Mouse (Mus musculus): ENCODE data around the gene Srpk2.
"Not testable (repeated sequence)": the region's sequence is repeated elsewhere in the genome, so short reads cannot be mapped to it uniquely, and the experiment has no call there.

The Srpk2 gene

DNA sequence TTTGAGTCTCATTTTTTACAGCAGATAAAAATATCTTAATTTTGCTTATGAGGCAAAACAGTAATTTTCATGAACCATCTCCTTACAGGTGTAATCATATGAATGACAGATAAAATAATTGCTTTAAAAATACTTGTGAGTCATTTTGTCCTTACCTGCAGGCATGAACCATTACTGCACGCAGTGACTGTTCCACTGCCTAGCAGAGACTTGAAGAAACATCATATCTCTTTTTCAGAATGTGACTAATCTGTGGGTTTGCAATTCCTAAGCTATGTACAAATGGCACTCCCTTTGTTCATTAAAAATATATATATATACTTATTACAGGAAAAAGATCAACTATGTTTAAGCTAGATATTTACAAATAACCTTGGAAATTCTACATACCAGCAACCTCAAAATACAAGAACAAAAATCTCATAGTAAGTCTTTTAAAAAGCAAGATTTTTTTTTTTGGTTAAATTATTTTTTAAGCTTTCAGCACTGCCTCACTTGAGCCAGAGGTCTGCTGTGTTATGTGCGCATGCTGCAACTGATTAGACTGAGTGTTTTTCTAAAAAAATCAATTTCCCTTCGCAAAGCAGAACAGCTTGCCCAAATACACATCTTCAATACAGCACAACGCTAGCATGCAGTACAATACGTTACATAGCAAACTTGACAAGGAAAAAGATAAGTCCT lies 68.7 kb downstream of the Srpk2 start:
- in situ Hi-C loops (cut with MboI, MseI): no loop called here

DNA sequence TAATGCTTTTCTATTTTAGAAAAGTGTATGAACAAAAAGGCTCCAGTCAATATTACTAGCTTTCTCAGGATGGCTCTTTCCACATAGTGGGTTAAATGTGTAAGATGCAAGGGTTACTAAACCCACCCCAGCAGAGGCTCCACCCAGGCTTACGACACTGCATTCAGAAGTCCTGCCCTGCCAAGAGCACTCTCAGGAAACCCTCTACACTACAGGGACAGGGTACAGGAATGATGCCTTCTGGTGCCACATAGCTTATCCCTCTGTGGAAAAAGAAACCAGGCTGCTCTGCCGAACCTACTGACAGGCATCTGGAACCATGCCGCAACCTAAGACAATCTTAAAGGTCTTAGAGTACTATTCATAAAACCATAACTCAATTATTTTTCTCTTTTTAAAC lies 71.6 kb downstream of the Srpk2 start:
- in situ Hi-C loops (cut with MboI, MseI): no loop called here

DNA sequence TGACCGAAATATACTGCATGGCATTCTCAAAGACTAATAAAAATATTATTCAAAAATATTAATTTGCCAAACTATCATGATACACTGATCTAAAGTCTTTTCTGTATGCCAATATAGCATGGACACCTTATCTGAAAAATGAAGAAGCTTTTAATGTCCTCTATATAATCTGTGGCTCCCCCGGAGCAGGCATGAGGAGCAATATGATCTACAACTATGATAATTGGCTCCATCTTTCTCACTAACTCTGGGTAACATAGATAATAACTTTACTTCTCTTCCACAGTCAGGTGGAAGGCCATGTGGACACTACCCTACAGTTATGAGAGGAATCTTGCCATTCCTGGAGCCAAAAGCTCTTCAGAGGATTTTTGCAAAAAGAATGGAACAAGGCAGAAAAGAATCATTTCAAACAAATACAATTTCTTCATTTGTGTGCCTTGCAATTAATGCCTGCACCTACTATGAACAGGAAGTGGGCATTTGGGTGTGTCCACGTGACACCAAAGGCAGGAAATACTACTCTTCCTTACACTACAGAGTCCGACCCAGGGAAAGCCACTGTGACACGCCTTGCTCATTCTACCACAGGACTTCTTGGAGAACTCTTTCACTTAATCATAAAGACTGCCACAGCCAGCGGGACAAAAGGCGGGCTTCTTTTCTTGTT lies 80.2 kb downstream of the Srpk2 start:
- in situ Hi-C loops (cut with MboI, MseI): no loop called here

DNA sequence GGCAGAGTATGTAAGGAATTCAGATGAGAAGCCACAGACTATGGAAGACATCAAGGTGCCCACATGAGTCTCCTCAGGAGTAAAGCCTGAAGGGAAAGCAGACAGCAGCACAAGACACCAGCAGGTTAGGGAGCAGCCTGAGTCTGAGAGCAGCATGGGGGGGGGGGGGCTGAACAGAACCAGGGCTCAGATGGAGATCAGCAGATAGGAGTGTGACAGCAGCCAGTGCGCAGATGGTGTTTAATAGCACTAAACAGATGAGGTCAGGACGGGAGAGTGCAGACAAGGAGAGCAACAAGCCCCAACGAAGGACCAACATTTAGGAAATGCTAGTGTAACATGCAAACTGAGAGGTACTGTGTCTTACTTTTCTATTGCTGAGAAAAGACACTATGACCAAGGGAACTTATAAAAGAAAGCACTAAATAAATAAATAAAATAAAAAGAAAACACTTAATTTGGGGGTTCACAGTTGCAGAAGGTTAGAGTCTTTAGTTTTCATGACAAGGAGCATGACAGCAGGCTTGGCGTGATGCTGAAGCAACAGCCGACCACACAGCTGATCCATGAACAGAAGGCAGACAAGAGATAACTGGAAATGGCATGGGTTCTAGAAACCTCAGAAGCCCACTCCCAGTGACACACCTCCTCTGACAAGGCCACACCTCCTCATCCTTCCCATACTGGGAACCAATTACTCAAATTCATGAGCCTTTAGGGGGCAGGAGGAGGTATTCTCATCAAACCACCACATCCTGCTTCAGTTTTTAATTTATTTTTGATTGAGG lies 84.5 kb downstream of the Srpk2 start:
- in situ Hi-C loops (cut with MboI, MseI): no loop called here

DNA sequence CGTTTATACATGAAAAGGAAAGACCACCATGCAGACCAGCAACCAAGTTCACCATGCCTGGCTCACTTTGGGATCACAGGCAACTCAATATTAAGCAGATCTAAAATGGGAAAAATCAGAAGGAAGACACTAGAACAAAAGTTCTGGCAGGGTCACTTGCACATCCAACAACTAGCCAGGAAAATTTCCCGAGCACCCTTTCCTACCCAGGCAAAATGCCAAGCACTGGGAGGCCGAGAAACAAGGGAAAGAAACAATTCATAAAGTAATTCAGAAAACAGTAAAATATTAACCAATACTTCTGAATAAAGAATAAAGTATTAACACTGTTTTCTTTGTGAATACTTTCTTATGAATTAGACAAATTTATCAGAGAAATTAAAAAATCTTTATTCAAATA lies 85.2 kb downstream of the Srpk2 start:
- in situ Hi-C loops (cut with MboI, MseI): no loop called here

DNA sequence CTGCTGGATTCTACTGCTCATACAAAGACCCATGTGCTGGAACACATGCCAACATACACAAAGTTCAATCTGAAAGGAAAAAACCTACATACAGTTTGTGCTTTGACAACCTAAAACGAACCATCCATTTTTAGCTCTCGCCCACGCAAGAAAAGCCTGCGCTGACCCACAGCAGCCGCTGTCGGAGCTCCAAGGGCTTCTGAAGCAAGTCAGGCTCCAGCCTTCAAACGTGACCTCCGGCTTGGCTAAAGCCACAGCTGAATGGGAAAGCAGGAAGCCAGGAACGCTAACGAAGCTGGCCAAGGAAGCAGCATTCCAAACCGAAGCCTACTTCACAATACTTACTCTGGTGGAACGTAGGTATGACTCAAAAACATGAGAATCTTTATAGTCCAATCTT lies 85.9 kb downstream of the Srpk2 start:
- in situ Hi-C loops (cut with MboI, MseI): no loop called here

DNA sequence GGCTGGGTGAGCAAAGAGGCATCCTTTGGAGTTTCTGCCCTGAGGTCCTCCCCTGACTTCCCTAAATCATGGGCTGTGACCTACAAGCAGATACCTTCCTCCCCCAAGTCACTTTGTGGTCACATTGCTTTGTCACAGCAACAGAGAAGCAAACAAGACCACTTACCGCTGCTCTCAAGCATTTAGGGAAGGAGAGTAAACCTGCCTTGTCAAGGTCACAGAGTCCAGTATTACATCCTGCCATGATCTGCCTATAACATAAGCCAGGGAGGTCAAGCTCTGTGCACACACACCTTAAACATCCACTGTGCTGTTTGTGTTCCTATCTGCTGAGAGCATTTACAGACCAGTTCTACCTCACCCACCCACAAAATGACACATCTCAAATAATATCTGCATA lies 86.4 kb downstream of the Srpk2 start:
- in situ Hi-C loops (cut with MboI, MseI): no loop called here

DNA sequence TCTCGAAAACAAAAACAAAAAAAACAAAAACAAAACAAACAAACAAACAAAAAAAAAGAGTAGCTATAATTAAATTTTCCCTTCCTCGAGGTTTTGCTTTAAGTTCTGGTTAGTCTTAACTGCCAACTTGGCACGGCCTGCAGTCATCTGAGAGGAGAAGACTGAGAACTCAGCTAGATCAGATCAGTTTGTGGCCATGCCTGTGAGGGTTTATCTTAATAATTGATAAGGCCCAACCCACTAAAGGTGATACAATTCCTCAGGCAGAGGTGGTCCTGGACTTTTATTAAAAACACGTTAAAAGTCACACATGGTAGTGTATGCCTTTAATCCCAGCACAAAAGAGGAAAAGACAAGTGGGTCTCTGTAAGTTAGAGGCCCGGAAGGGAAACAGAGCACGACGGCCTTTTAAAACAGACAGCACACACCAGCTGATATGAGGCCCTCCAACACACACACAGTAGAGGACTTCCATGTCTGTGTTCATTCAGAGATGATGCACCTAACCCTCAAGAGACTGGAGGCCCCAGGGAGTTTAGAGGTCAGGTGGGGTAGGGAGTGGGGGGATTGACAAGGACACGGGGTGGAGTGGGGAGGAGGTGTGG lies 87.1 kb downstream of the Srpk2 start:
- in situ Hi-C loops (cut with MboI, MseI): no loop called here

DNA sequence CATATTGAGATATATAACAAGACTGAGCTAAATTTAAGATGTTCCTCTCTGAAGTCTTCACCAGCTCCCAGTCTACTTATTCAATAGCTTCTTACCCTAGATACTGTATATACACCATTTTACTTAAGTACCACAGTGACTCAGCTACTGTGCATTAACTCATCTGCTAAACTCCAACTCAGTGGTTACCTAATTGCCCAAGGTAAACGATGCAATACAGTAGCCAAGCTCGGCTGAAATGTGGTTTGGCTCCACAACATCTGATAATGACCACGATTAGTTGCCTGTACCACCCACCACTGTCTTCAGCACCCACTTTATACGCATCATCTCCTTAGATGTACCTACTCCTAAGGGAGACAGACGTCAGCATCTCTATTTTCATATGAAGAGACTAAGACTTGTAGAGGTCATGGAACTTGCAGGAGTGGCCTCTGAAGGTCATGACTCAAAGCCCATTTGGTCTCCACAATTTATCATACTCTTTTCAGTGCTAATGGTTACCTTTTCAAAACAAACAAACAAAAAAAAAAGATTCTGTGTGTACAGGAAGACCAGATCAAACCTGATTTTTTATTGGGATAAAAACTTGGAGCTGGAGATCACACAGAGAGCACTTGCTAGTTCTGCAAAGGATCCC lies 88.0 kb downstream of the Srpk2 start:
- in situ Hi-C loops (cut with MboI, MseI): no loop called here

DNA sequence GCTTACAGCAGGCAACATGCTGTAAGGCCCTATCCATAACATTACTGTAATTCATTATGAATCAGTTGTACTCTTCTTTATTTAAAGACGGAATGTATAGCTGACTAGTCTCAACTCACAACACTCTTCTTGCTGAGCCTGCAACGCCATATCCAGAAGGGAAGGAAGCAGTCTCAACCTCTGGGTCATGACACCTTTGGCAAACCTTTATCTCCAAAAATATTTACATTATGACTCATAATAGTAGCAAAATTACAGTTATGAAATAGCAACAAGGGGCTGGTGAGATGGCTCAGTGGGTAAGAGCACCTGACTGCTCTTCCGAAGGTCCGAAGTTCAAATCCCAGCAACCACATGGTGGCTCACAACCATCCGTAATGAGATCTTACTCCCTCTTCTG lies 94.1 kb downstream of the Srpk2 start:
- in situ Hi-C loops (cut with MboI, MseI): not testable (repeated sequence)

DNA sequence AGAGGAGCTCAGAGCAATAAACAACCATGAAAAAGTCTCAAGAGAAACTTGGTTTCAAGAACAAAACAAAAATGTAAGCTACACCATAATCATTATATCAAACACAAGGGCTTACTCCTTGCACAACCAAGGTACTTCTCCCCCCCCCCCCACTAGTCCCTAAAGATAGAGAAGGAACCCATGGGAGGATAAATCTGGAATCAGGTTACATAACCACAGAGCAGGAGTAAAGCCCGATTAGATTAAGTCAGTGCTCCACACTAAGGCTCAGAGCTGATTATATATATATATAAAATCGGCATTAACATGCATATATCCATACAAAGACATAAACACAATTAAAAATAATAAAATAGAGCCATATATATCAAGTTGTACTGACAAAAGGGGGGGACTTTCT lies 96.8 kb downstream of the Srpk2 start:
- in situ Hi-C loops (cut with MboI, MseI): no loop called here

DNA sequence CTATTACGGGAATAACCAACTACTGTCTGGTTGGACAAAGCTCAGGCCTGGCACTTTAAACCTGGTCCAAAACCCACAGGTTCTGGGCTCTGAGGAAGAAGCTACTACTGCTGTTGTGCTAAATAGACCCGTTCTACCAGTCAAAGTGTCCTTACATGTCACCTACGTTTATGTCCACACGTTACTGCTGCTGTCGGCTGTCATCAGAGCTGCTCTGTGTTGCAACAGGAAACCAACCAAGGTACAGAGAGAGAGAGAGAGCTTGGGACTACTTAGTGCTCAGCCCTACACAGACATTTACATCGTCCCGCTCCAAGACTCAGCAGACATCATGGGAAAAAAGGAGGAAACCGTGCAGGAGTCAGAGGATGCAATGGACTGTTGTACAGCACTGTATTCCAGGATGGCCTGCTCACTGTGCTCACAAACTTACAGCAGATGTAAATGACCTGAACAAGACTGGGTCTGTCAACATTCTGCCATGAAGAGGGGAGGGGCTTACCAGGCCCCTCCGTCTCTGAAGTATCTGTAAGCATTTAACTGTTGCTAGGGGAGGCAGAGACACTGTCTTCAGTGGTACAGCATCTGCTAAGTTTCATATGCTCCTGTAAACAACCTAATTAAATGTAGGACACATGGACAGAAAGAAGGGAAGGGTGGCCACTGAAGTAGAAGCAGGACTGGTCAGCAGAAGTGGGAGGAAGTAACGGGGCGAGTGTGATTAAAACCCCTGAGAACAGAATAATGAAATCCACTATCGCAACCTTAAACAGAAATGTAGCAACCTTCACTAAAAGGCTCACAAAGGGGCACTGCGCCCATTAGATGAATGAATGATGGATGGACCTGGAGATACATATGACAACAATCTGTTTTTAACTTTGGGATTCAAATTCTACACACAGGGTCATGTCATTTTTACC lies 97.6 kb downstream of the Srpk2 start:
- in situ Hi-C loops (cut with MboI, MseI): no loop called here

DNA sequence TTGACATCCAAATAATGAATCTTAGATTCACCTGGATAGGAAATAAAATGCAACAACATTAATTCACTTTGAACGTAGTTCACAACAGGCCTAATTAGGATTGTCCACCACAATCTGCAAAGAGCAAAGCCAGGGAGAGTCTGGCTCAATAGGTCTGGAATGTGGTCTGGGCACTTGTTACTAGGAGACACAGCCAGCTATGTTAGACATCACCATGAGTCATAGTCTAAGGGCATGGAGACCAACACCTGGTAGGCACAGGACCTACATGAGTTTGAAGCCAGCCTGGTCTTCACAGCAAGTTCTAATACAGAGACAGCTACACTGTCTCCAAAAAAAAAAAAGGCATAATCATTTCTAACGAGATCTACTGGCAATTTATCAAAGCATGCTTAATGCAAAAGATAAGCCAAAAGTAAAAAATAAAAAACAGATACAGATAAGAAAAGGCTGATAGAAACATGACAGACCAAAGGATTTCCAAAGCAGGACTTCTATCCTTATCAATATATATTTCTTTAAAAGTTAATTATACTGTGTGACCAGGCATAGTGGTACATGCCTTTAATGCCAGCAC lies 102.8 kb downstream of the Srpk2 start:
- in situ Hi-C loops (cut with MboI, MseI): no loop called here

DNA sequence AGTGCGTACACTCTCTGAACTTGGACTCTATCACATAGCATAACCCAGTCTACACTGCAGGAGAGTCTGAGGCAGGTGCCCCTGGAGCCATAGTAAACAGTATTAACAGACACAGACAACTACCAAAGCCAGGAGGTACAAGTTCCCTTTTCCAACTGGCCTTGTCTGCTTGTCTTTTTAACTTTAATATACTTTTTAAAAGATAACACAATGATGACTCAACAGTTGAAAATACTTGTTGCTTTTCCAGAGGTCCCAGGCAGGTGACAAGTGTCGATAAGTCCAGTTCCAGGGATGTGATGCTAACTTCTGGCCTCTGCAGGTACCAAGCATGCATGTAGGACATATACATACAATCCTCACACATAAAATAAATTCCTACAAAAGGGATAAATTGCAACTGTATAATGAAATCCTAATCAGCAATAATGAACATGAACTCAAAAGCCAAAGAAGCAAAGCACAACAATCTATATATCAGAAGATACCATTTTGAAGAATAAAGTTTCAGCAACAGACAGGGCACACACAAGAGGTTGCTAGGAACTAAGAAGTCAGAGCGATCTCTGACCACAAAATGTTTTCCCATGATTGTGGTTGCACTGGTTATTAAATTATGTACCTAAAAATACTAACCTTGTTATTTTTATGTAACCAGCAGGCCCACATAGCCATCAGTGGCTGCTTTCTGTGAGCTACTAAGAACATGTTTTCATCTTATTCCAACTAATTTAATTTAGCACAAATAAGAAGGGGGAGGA lies 105.1 kb downstream of the Srpk2 start:
- in situ Hi-C loops (cut with MboI, MseI): no loop called here

DNA sequence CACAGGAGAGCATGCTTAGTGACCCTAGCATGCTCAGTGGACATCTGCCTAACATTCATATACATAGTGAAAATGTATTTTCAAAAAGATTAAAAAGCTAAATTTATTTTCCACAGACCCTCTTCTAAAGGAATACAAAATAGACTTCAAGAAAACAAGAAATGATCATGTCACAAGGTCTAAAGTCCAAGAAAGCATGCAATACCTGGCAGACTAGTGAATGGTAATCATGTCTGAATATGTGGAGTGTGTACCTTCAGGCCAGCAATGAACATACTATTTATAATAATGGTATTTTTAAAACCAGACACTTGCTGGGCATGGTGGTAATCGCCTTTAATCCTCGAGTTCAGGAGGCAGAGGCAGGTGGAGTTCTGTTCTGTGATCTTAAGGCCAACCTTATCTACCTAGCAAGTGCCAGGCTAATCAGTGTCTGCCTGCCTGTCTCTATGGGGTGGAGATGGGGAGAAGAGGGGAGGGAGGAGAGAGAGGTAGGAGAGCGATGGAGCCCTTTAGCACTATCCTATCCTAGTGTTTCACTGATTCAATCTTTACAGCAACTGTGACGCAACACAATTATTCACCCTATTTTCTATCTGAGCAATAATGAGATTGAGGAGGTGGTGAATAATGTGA lies 106.0 kb downstream of the Srpk2 start:
- in situ Hi-C loops (cut with MboI, MseI): no loop called here

DNA sequence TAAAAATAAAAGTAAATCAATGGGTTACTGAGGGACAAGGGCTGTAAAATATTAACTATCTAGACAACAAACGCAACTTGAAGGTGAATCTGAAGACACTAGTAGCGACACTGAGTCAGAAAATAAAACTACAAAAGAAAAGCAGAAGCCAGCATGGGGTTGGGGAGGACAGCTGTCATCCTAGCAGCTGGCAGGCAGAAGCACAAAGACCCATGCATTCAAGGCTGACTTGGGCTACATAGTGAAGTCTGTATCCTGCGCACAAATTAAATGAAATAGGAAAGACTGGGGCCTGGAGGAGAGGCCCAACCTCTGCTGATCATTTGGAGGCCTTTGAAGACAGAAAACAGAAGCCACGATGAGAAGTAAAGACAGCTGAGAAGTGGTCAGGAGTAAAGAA lies 106.6 kb downstream of the Srpk2 start:
- in situ Hi-C loops (cut with MboI, MseI): no loop called here

DNA sequence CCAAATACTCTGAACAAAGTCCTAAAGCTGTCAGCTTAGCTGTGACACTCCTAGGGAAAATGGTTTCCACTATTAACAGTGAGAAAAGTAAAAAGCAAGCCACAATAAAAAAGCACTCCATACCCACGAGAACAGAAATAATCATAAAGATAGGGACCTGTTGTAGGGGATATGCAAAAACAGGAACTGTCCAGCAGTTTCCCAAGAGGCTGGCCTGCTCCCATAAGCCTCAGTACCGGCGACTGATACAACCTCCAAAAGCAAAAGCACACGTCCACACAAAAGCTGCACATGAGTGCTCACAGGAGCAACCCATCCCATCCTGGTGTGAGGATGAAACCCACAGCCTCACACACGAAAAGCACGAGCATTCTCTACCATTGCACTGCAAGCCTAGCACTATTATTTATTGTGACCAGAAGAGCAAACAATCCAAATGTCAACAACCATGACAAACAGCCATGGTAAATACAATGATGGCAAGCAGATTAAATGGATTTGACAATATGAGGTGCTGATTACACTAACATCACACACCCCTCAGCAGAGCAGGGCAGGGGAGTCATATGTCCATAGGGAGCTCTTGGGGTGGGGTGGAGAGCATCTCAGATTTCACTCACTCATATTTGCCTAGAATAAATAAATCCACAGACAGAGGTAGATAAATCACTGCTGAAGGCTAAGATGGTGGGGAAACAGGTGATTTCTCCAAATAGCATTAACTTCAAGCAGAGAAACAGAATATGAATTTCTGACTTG lies 107.9 kb downstream of the Srpk2 start:
- in situ Hi-C loops (cut with MboI, MseI): no loop called here

DNA sequence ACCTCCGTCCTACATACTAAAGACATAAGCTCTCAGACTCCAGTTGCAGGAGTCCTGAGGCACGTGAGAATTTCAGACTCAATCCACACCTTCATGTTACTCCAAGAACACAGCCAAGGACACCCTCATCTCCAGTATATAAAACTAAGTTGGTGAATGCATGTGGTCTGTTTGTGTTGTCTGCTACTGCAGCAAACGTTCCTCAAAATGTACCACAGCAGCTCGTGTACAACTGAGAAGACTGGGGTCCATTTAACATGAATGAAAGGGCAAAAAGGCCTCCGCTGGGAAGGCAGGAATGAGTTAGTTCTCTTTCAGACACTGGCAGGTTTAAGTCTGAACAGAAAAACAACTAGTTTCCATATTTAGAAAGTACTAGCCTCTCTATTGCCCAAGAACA lies 110.5 kb downstream of the Srpk2 start:
- in situ Hi-C loops (cut with MboI, MseI): no loop called here

DNA sequence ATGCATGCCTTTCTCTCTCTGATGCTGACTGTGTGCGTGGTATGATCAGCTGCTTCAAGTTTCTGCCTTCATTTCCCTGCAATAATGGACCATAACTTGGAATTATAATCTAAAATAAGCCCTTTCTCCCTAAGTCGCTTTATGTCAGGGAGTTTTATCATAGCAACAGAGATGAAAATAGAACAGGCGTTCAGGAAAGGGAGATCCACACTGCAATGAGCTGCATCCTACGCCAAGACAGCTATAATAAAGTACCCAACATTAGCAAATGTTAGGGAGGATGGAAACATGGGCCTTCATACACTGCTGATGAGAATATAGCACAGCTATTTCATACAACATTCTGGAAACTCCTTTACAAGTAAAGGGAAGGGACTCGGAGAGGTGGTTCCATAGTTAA lies 116.2 kb downstream of the Srpk2 start:
- in situ Hi-C loops (cut with MboI, MseI): no loop called here

All from regulatory T cell (primary cell).